Mouse (Mus musculus) forebrain, embryonic 13.5 days (tissue): ENCODE results near the gene Gm15093. TPM values are rescaled to one million over a fixed set of nuclear protein-coding genes. Genes with fewer than 3 reads are reported as not detected.
"Not testable (repeated sequence)": the region's sequence is repeated elsewhere in the genome, so short reads cannot be mapped to it uniquely, and the experiment has no call there.

Experiments
- ATAC-seq: fragments of 200-750 bp; cut with Nextera tagmentation; 2 replicates; pipeline ENCODE4 v1.8.0; 2017
- H3K27ac ChIP-seq: fragments of 300-500 bp; sonication (generic); 2 replicates; pipeline ENCODE4 v1.5.1; 2015; ENCODE audit warnings: inconsistent platforms, mild to moderate bottlenecking, moderate library complexity
- H3K27me3 ChIP-seq: fragments of 300-500 bp; sonication (generic); 2 replicates; pipeline ENCODE4 v1.6.1; 2015; ENCODE audit warnings: mild to moderate bottlenecking, inconsistent platforms
- H3K36me3 ChIP-seq: fragments of 300-500 bp; sonication (generic); 2 replicates; pipeline ENCODE4 v1.6.1; 2015; ENCODE audit warnings: mild to moderate bottlenecking, inconsistent platforms; ENCODE audit not compliant: poor library complexity, severe bottlenecking
- H3K4me1 ChIP-seq: fragments of 300-500 bp; sonication (generic); 2 replicates; pipeline ENCODE4 v1.6.1; 2015; ENCODE audit warnings: inconsistent platforms
- H3K4me2 ChIP-seq: fragments of 300-500 bp; sonication (generic); 2 replicates; pipeline ENCODE4 v1.6.1; 2015; ENCODE audit warnings: inconsistent platforms, mild to moderate bottlenecking, moderate library complexity
- H3K4me3 ChIP-seq: fragments of 300-500 bp; sonication (generic); 2 replicates; pipeline ENCODE4 v1.5.1; 2015; ENCODE audit warnings: mild to moderate bottlenecking, inconsistent platforms
- H3K9ac ChIP-seq: fragments of 300-500 bp; sonication (generic); 2 replicates; pipeline ENCODE4 v1.6.1; 2015; ENCODE audit warnings: mild to moderate bottlenecking, inconsistent platforms
- H3K9me3 ChIP-seq: fragments of 300-500 bp; sonication (generic); replicated peaks from 2 replicates; pipeline ENCODE4 v1.6.1; 2016; ENCODE audit warnings: inconsistent platforms
- WGBS: fragments of 180-500 bp; shearing (Covaris S2); methylation state at CpG from one replicate; pipeline ENCODE4 v1.1.7; 2015; 5-methylcytosine and 5-hydroxymethylcytosine counted together
- polyA plus RNA-seq: library from polyadenylated mRNA; unstranded; fragments of >200 nt; fragmentation: Nextera tagmentation; extraction: Ambion mirVana; gene quantifications from 2 replicates; pipeline ENCODE4 v1.2.1, GENCODE M21; 2015

Gm15093 gene
- polyA plus RNA-seq = not detected in 2 replicates

GRCm38 (mm10) chrX:149272077-149272476 lies at the start of gene Gm15093:
Gene Gm15093, plus strand, starts transcription at chrX:149272377.
- not testable (repeated sequence) for H3K4me3 ChIP-seq, H3K4me2 ChIP-seq, H3K9ac ChIP-seq, H3K4me1 ChIP-seq, ATAC-seq, H3K27ac ChIP-seq, H3K9me3 ChIP-seq, H3K27me3 ChIP-seq, H3K36me3 ChIP-seq
- no CpG with 5 or more reads among the region's 1 CpGs for WGBS

Other genes starting within 250 kb of the Gm15093 start
- gene Ott, start 198.1 kb upstream of the Gm15093 start, polyA plus RNA-seq = not detected in 2 replicates
- not detected in 2 replicates for gene Gm15085, start 175.2 kb downstream of the Gm15093 start, polyA plus RNA-seq